Mouse (Mus musculus): ENCODE data around the gene Nr1d2. TPM values are rescaled to one million over a fixed set of nuclear protein-coding genes. Genes with fewer than 3 reads are reported as not detected.
"Not testable (repeated sequence)": the region's sequence is repeated elsewhere in the genome, so short reads cannot be mapped to it uniquely, and the experiment has no call there.

Nr1d2 gene
- total and polyA plus RNA-seq, 2 experiments from 2014 or later, result 9.5 to 15.9 TPM

DNA sequence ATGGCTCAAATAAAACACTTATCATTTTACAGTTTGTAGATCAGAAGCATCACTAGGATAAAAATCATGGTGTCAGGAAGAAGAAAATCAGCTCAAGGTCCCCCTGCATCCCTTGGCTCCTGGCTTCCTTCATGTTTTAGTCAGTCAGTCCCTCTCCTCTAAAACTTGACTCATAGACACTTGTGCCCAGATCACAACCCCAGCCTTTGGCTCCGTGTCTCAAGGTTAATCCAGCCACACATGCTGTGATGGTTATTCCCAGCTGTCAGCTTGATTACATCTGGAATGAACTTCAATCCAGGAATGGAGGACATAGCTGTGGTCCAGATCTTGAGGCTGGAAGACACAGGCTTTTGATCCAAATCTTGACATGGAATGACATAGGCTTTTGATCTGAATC is 35.6 kb upstream of the Nr1d2 start:
- TF ChIP-seq CTCF (IDR thresholded peaks at IDR 0.05; ENCODE audit: low read depth), result no peak
- Histone ChIP-seq H3K36me3 (ENCODE audit: insufficient read depth, low read length) (peaks cover 8% of the 10 kb centered on the region; the same call in 1 of the 2 replicates), H3K9me3 (ENCODE audit: low read length) (no peaks in the 10 kb centered on the region), H3K27me3 (ENCODE audit: insufficient read depth, low read length) (no peaks in the 10 kb centered on the region), H3K9ac (replicated peaks; ENCODE audit: low read length) (no peak overlapping the region), H3K4me1 (ENCODE audit: insufficient read depth, low read length) (no peaks in the 10 kb centered on the region; the same call in 1 of the 2 replicates), H3K27ac (no peak overlapping the region), H3K4me2 (ENCODE audit: low read depth, low read length) (no peak overlapping the region), H3K4me3 (ENCODE audit: low read length) (no peak overlapping the region)
- WGBS, result 66% methylated on average over 1 of the region's 1 CpGs
- no peak for ATAC-seq
- DNase-seq (ENCODE audit: low spot score), result no peak

DNA sequence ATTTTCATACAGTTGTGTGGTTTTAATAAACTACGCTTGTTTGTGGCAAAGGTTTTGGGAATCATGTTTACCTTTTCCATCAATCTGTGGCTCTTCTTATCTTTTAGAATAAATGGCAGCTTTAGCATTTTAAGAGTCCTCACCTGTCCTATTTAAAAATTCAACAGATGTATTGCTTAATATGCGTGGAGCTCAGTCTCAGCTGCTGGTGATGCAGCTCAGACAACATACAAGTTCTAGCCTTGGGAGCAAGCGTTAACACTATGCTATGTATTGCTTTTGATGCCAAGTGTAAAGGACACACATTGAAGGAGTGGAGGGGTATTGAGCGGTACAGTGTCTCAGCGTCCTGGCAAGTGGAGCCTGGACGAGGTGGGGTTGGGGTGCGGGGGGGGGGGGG is 32.7 kb upstream of the Nr1d2 start:
- DNase-seq (ENCODE audit: low spot score), result peak; percentile 20
- ATAC-seq, result no peak
- H3K4me3 ChIP-seq (ENCODE audit: low read length), result peak overlapping the region; percentile 93
- peak overlapping the region; percentile 60 for H3K4me2 ChIP-seq (ENCODE audit: low read depth, low read length)
- no peaks in the 10 kb centered on the region; the same call in 1 of the 2 replicates for H3K4me1 ChIP-seq (ENCODE audit: insufficient read depth, low read length)
- no peak for TF ChIP-seq CTCF (IDR thresholded peaks at IDR 0.05; ENCODE audit: low read depth)
- peak overlapping the region; percentile 97 for H3K9ac ChIP-seq (replicated peaks; ENCODE audit: low read length)
- H3K9me3 ChIP-seq (ENCODE audit: low read length), result no peaks in the 10 kb centered on the region
- WGBS, result 3% methylated on average over 7 of the region's 7 CpGs
- peak overlapping the region; percentile 79 for H3K27ac ChIP-seq
- H3K36me3 ChIP-seq (ENCODE audit: insufficient read depth, low read length), result peaks cover 9% of the 10 kb centered on the region; the same call in 1 of the 2 replicates
- no peaks in the 10 kb centered on the region for H3K27me3 ChIP-seq (ENCODE audit: insufficient read depth, low read length)

DNA sequence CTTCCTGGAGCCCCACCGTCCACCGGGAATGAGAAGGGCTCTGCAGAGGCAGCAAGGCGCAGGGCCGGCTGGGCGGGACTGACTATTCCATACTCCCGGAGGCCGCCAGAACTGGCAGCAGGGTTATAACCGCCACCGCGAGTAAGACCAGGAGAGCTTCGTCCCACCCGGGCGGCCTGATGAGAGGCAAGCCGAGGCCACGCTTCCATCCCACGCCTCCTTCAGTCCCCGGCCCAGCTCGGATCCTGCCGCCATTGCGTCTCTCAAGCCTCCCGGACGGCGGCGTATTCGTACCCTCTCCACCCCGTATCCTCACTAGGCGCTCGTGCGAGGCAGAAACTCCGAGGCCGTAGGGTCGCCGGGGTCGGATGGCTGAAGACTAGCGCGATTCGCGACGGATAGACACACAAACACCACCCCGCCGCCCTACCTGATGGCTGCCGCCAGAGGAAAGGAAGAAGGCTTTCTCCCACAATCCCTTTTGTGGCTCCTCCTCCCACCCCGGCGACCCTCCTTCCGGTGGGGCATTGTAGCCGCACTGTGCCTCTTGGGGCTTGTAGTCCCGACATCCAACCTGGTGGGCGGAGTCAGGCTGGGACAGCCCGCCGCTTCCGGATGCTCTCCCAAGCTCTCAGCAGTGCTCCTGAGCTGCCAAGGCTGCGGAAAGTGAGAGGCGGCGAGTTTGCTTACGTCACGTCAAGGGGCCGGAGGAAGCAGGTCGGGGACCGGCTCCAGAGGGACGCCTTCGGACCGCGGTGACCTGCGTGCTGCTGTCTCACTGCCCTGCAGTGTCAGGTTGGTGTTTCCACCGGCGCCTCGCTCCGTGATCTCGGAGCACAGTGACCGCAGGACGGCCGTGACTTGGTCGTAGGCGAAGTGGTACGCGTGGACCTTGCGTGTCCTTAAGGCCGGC is 31.9 kb upstream of the Nr1d2 start, which contains the start of the genes Nkiras1 and Rpl15:
Nkiras1 (plus strand) TSS at position 608 of the 913 bp plus-strand sequence.
Rpl15 (minus strand) TSS at position 863 of the 913 bp plus-strand sequence.
- H3K4me1 ChIP-seq (ENCODE audit: insufficient read depth, low read length), result no peaks in the 10 kb centered on the region; the same call in 1 of the 2 replicates
- ATAC-seq (peak; percentile 99), DNase-seq (ENCODE audit: low spot score) (peak; percentile 99)
- peak; percentile 43 for TF ChIP-seq CTCF (IDR thresholded peaks at IDR 0.05; ENCODE audit: low read depth)
- no peaks in the 10 kb centered on the region for H3K27me3 ChIP-seq (ENCODE audit: insufficient read depth, low read length)
- H3K9ac ChIP-seq (replicated peaks; ENCODE audit: low read length), result peak within 1 kb of the TSS; percentile 97
- H3K9me3 ChIP-seq (ENCODE audit: low read length), result no peaks in the 10 kb centered on the region
- peak within 1 kb of the TSS; percentile 78 for H3K4me2 ChIP-seq (ENCODE audit: low read depth, low read length)
- under 1% methylated on average over 78 of the region's 78 CpGs for WGBS
- H3K4me3 ChIP-seq (ENCODE audit: low read length), result peak within 1 kb of the TSS; percentile 93
- peak within 1 kb of the TSS; percentile 89 for H3K27ac ChIP-seq
- peaks cover 10% of the 10 kb centered on the region; the same call in 1 of the 2 replicates for H3K36me3 ChIP-seq (ENCODE audit: insufficient read depth, low read length)

DNA sequence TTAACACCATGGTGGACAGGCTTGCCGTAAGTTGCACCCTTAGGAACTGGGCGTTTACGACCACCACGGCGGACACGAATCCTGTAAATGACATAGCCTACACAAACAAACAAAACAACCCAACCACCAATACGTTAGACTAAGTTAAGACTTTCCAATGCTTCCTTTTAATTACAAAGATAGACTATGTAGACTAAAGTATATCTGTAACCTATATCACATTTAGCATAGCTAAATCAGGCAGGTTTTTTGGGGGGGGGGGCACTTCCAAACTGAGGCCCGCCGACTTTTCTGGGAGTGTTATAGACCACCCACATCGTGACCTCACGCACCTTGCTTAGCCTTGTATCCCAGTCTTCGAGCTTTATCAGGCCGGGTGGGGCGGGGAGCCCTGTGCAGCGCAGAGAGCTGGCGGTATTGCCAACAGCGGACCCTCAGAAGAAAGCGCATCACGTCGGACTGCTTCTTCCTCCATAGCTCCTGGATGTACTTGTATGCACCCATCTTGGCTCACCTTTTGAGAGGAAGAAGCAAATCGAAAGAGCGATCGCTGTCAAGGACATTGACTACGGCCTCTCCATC is 31.1 kb upstream of the Nr1d2 start:
- WGBS, result under 1% methylated on average over 23 of the region's 24 CpGs
- H3K9me3 ChIP-seq (ENCODE audit: low read length); H3K4me1 ChIP-seq (ENCODE audit: insufficient read depth, low read length); H3K27me3 ChIP-seq (ENCODE audit: insufficient read depth, low read length): not testable (repeated sequence)
- peak overlapping the region; percentile 78 for H3K4me2 ChIP-seq (ENCODE audit: low read depth, low read length)
- ATAC-seq, result 0 out of 2 replicates have a peak, but pooled peaks have one; percentile 15
- peak overlapping the region; percentile 93 for H3K4me3 ChIP-seq (ENCODE audit: low read length)
- peaks cover 10% of the 10 kb centered on the region; the same call in 1 of the 2 replicates for H3K36me3 ChIP-seq (ENCODE audit: insufficient read depth, low read length)
- peak overlapping the region; percentile 97 for H3K9ac ChIP-seq (replicated peaks; ENCODE audit: low read length)
- peak; percentile 22 for DNase-seq (ENCODE audit: low spot score)
- H3K27ac ChIP-seq, result peak overlapping the region; percentile 89

DNA sequence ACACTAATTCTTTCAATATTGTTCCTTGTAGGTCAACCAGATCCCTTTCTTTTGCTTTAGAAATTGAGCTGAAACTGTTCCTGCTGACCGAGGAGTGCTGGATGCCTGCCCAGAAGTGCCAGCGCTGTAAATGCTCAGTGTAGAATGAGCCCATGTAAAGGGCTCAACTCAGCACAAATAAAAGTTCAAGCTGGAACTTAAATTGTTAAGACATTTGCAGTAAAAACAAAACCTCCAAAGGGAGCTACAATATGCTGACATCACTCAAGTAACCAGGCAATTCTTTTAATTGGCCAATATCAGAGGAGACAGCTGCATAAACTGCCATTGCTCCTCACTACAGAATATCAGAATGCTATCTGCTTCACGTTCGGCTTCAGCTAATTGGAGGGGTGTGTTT is 24.5 kb upstream of the Nr1d2 start:
- ATAC-seq (peak; percentile 59; the same call in 1 of the 2 replicates), DNase-seq (ENCODE audit: low spot score) (peak; percentile 60)
- Histone ChIP-seq H3K4me1 (ENCODE audit: insufficient read depth, low read length) (no peaks in the 10 kb centered on the region), H3K27me3 (ENCODE audit: insufficient read depth, low read length) (no peaks in the 10 kb centered on the region), H3K4me2 (ENCODE audit: low read depth, low read length) (no peak overlapping the region), H3K36me3 (ENCODE audit: insufficient read depth, low read length) (peaks cover 10% of the 10 kb centered on the region; the same call in 1 of the 2 replicates), H3K9ac (replicated peaks; ENCODE audit: low read length) (no peak overlapping the region), H3K9me3 (ENCODE audit: low read length) (no peaks in the 10 kb centered on the region), H3K27ac (0 out of 2 replicates have a peak overlapping the region, but pooled peaks have one; percentile 3), H3K4me3 (ENCODE audit: low read length) (no peak overlapping the region)
- 43% methylated on average over 4 of the region's 4 CpGs for WGBS
- TF ChIP-seq CTCF (IDR thresholded peaks at IDR 0.05; ENCODE audit: low read depth), result no peak

DNA sequence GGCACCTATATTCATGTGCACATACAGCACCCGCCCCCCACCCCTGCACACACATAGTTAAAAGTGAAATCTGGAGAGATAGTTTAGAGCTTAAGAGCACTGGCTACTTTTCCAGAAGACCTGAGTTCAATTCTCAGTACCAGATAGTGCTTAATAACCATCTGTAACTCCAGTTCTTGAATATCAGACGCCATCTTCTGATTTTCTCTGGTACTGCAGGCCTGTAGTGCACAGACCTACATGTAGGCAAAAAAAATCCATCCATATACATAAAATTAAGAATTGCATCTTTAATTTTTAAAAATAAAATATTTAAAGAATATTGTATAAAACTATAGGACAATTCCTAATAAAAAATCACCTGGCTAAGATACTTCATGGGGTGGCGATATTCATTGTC is 22.3 kb upstream of the Nr1d2 start:
- no peak; the same call in 1 of the 2 replicates for TF ChIP-seq CTCF (IDR thresholded peaks at IDR 0.05; ENCODE audit: low read depth)
- no peaks in the 10 kb centered on the region for H3K4me1 ChIP-seq (ENCODE audit: insufficient read depth, low read length)
- 89% methylated on average over 3 of the region's 3 CpGs for WGBS
- ATAC-seq (no peak), DNase-seq (ENCODE audit: low spot score) (no peak)
- H3K27ac ChIP-seq, result no peak overlapping the region
- H3K9me3 ChIP-seq (ENCODE audit: low read length), result no peaks in the 10 kb centered on the region
- no peak overlapping the region for H3K4me3 ChIP-seq (ENCODE audit: low read length)
- no peak overlapping the region for H3K4me2 ChIP-seq (ENCODE audit: low read depth, low read length)
- H3K9ac ChIP-seq (replicated peaks; ENCODE audit: low read length), result no peak overlapping the region
- no peaks in the 10 kb centered on the region for H3K27me3 ChIP-seq (ENCODE audit: insufficient read depth, low read length)
- no peaks in the 10 kb centered on the region for H3K36me3 ChIP-seq (ENCODE audit: insufficient read depth, low read length)

All from hindbrain, postnatal 0 days (tissue).